Mouse (Mus musculus) heart, embryonic 12.5 days (tissue): ENCODE results near the gene Sit1. TPM values are rescaled to one million over a fixed set of nuclear protein-coding genes. Genes with fewer than 3 reads are reported as not detected.
"Not testable (repeated sequence)": the region's sequence is repeated elsewhere in the genome, so short reads cannot be mapped to it uniquely, and the experiment has no call there.

Source experiments
- ATAC-seq: fragments of 200-750 bp; cut with Nextera tagmentation; 2 replicates; pipeline ENCODE4 v1.8.0; 2017; ENCODE audit warnings: moderate TSS enrichment, moderate library complexity; ENCODE audit not compliant: insufficient number of reproducible peaks, low FRiP score
- H3K27ac ChIP-seq: fragments of 300-500 bp; sonication (generic); 2 replicates; pipeline ENCODE4 v1.5.1; 2016; ENCODE audit warnings: mild to moderate bottlenecking, moderate library complexity; ENCODE audit not compliant: poor library complexity, severe bottlenecking
- H3K27me3 ChIP-seq: fragments of 300-500 bp; sonication (generic); replicated peaks from 2 replicates; pipeline ENCODE4 v1.6.1; 2016; ENCODE audit warnings: mild to moderate bottlenecking, moderate library complexity
- H3K36me3 ChIP-seq: fragments of 300-500 bp; sonication (generic); 2 replicates; pipeline ENCODE4 v1.6.1; 2016; ENCODE audit warnings: mild to moderate bottlenecking, moderate library complexity
- H3K4me1 ChIP-seq: fragments of 300-500 bp; sonication (generic); replicated peaks from 2 replicates; pipeline ENCODE4 v1.6.1; 2016; ENCODE audit warnings: mild to moderate bottlenecking
- H3K4me2 ChIP-seq: fragments of 300-500 bp; sonication (generic); 2 replicates; pipeline ENCODE4 v1.6.1; 2016; ENCODE audit warnings: mild to moderate bottlenecking, moderate library complexity
- H3K4me3 ChIP-seq: fragments of 300-500 bp; sonication (generic); 2 replicates; pipeline ENCODE4 v1.5.1; 2016; ENCODE audit warnings: mild to moderate bottlenecking
- H3K9ac ChIP-seq: fragments of 300-500 bp; sonication (generic); 2 replicates; pipeline ENCODE4 v1.6.1; 2016; ENCODE audit warnings: mild to moderate bottlenecking, moderate library complexity
- H3K9me3 ChIP-seq: fragments of 300-500 bp; sonication (generic); replicated peaks from 2 replicates; pipeline ENCODE4 v1.6.1; 2016; ENCODE audit warnings: mild to moderate bottlenecking, moderate library complexity
- WGBS: fragments of 180-500 bp; shearing (Covaris S2); methylation state at CpG from one replicate; pipeline ENCODE4 v1.1.7; 2016; 5-methylcytosine and 5-hydroxymethylcytosine counted together
- polyA plus RNA-seq: library from polyadenylated mRNA; unstranded; fragments of >200 nt; fragmentation: Nextera tagmentation; extraction: Ambion mirVana; gene quantifications from 2 replicates; pipeline ENCODE4 v1.2.1, GENCODE M21; 2016

Sit1 gene
- polyA plus RNA-seq, 1 experiment from 2014 or later, result not detected

DNA sequence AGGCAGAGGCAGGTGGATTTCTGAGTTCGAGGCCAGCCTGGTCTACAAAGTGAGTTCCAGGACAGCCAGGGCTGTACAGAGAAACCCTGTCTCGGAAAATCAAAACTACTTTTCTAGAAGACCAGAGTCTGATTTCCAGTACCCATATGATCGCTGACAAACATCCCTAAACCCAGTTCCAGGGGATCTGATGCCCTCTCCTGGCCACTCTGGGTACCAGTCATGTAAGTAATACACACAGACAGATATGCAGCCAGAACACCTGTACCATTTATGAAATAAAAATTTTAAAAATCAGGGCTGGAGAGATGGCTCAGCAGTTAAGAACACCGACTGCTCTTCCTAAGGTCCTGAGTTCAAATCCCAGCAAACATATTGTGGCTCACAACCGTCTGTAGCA is 2.1 kb upstream of the Sit1 start:
- not testable (repeated sequence) for ATAC-seq, H3K27ac ChIP-seq, H3K4me1 ChIP-seq, H3K36me3 ChIP-seq, H3K4me3 ChIP-seq, H3K9ac ChIP-seq, H3K9me3 ChIP-seq, H3K27me3 ChIP-seq, H3K4me2 ChIP-seq
- 79% methylated on average over 5 of the region's 5 CpGs for WGBS

DNA sequence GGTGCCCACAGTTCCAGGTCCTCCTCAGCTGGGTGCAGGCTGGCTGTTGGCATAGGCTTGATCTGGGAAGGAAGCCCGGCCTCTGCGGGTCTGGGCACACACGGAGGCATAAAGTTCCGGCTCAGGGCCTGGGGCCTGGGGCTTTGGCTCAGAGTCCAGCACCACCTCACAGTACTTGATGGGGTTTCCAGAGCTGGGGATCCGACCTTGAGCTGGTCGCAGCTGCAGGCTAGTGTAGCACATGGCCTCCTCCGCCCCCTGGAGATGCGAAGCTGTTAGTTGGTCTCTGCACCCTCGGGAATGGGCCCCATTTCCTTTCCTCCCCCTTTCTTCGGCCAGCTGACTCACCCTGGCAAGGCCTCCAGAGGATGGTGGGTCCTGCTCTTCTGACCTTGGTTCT is 943 bp downstream of the Sit1 start:
- Histone ChIP-seq H3K4me1 (no peaks in the 10 kb centered on the region; the same call in 1 of the 2 replicates), H3K27me3 (peaks cover 4% of the 10 kb centered on the region; the same call in 1 of the 2 replicates), H3K36me3 (no peaks in the 10 kb centered on the region), H3K4me2 (no peak overlapping the region), H3K4me3 (no peak overlapping the region), H3K9me3 (no peaks in the 10 kb centered on the region), H3K9ac (no peak overlapping the region), H3K27ac (no peak overlapping the region)
- ATAC-seq, result no peak
- WGBS, result 63% methylated on average over 10 of the region's 10 CpGs

DNA sequence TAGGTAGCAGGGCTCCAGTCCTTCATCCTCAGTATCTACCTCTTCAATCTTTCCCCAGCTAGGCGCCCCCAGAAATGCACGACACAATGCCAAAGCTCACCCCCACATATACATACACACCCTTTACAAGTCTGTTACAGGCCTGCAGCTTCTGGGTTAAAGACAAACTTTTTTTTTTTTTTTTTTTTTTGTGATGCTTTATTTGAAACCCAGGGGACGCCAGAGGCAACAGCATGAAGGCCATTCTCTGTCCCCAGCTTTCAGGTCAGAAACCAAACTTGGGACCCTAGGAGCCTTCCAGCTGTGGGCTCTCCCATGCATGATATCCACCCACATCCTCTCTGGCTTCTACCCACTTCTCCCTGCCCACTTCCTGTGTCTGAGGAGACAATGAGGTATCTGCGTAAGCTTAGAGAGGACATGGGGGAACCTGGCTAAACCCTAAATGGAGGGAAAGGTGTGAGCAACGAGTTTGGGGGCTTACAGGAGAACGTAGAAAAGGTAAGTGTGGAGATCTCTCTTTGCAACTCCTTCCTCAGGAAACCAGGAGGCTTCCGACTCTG is 1.6 kb downstream of the Sit1 start:
- no peak overlapping the region for H3K27ac ChIP-seq
- H3K9ac ChIP-seq, result no peak overlapping the region
- no peak for ATAC-seq
- peaks cover 4% of the 10 kb centered on the region; the same call in 1 of the 2 replicates for H3K27me3 ChIP-seq
- 68% methylated on average over 7 of the region's 7 CpGs for WGBS
- H3K36me3 ChIP-seq, result no peaks in the 10 kb centered on the region
- H3K4me3 ChIP-seq, result no peak overlapping the region
- H3K4me1 ChIP-seq, result no peaks in the 10 kb centered on the region; the same call in 1 of the 2 replicates
- no peaks in the 10 kb centered on the region for H3K9me3 ChIP-seq
- no peak overlapping the region for H3K4me2 ChIP-seq

DNA sequence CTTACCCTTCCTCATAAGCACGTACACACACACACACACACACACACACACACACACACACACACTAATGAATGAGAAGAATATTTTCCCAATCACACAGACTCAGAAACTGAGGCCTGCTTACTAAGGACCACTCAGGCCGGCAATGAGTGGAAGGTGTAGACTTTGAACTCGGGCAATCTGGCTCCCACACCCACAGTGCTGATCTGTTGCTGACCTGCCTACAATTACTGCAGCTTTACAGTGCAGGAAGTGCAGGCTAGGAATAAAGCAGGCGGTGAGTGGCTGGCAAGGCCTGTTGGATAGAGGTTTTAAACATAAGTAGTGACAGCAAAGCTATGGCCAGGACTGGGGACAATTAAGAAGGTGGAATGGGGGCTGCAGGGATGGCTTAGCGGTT is 2.5 kb downstream of the Sit1 start:
- Histone ChIP-seq H3K27me3 (peaks cover 4% of the 10 kb centered on the region; the same call in 1 of the 2 replicates), H3K36me3 (no peaks in the 10 kb centered on the region), H3K9ac (0 out of 2 replicates have a peak overlapping the region, but pooled peaks have one; percentile 14), H3K4me1 (no peaks in the 10 kb centered on the region; the same call in 1 of the 2 replicates), H3K4me3 (no peak overlapping the region), H3K4me2 (no peak overlapping the region), H3K27ac (no peak overlapping the region), H3K9me3 (no peaks in the 10 kb centered on the region)
- no peak for ATAC-seq
- 78% methylated on average over 5 of the region's 5 CpGs for WGBS

DNA sequence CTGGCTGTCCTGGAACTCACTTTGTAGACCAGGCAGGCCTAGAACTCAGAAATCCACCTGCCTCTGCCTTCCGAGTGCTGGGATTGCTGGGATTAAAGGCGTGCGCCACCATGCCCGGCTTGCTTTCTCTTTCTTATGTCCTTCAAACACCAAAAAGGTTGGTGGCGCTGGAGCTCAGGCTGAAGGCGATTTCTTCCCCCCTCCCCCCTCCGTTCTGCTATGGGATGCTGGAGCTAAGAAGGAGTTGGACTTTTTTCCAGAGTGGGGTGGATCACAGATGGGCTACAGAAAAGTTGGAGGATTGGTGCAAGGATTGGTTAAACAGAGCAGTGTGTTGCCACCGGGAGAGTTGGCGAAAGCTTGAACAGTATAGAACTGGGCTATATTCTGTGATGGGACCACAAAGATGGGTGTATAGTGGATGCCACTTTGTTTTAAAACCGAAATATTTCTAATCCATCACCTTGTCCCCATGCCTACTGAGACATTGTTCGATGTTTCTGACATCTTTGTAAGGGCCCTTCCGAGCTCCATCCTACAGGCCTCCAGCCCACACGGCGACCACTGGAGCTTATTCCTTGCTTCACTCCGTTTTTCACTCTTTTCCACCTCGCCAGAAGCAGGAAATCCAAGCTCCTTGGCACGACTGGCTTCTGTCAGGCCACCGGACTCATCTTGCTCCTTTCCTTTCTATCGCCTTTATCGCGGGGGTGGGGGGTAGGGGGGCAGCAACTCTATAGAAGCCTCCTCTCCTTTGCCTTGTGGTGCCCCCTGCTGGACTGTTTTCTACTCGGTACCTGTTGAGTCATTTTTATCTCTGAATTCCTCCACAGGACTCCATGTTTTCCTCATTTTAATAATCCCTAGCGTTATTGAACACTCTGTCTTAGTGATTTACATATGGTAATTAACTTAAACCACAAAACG is 4.4 kb downstream of the Sit1 start:
- no peak overlapping the region for H3K9ac ChIP-seq
- no peaks in the 10 kb centered on the region for H3K36me3 ChIP-seq
- no peaks in the 10 kb centered on the region; the same call in 1 of the 2 replicates for H3K4me1 ChIP-seq
- 44% methylated on average over 24 of the region's 24 CpGs for WGBS
- H3K4me2 ChIP-seq, result peak overlapping the region; percentile 48
- peaks cover 4% of the 10 kb centered on the region; the same call in 1 of the 2 replicates for H3K27me3 ChIP-seq
- no peak for ATAC-seq
- no peaks in the 10 kb centered on the region for H3K9me3 ChIP-seq
- no peak overlapping the region for H3K27ac ChIP-seq
- H3K4me3 ChIP-seq, result peak overlapping the region; percentile 8; the same call in 1 of the 2 replicates

DNA sequence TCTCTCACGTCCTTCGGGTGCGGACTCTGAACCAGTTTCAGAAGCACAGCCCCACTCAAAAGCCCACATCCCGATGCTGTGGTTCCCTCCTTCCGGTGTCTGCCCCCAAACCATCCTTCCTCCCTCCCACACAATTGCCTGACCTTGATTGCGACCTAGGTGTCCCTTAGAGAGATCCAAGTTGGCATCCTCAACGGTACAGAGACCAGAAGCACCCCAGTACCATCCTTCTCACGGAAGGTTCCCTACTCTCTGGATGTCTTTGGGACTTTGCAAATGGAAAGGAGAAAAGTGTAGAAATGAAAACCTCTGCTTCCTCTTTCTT is 5.0 kb downstream of the Sit1 start:
- Histone ChIP-seq H3K4me1 (no peaks in the 10 kb centered on the region; the same call in 1 of the 2 replicates), H3K36me3 (no peaks in the 10 kb centered on the region), H3K4me3 (peak overlapping the region; percentile 25), H3K27ac (no peak overlapping the region), H3K9ac (peak overlapping the region; percentile 40; the same call in 1 of the 2 replicates), H3K4me2 (peak overlapping the region; percentile 56), H3K27me3 (peaks cover 2% of the 10 kb centered on the region; the same call in 1 of the 2 replicates), H3K9me3 (no peaks in the 10 kb centered on the region)
- 0 out of 2 replicates have a peak, but pooled peaks have one; percentile 10 for ATAC-seq
- WGBS, result 46% methylated on average over 8 of the region's 8 CpGs

DNA sequence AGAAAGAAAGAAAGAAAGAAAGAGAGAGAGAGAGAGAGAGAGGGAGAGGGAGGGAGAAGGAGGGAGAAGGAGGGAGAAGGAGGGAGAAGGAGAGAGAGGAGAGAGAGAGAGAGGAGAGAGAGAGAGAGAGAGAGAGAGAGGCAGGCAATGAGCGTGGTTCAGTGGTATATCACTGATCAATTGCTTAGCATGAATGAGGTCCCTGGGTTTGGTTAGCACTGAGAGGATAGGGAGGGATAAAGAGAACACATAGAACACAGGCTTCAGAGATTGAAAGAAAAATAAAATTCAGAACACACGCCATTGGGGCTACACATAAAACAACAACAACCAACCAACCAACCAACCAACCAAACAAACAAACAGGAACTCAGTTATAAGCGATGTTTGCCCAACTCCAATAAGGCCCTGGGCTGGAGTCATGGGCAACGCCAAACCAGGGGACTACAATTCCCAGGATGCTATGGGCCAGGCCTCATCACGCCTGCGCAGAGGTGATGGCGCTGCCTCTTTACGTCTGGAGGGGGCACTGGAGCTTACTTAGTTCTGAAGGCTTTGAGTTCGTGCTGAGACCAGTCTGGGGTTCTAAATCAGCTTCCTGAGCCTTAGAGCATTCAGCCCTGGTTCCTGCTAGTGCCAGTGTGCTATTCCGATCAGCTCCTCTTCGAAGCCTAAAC is 5.5 kb downstream of the Sit1 start:
- Histone ChIP-seq H3K27me3 (no peaks in the 10 kb centered on the region), H3K4me1 (no peaks in the 10 kb centered on the region; the same call in 1 of the 2 replicates), H3K36me3 (no peaks in the 10 kb centered on the region), H3K9ac (peak overlapping the region; percentile 40; the same call in 1 of the 2 replicates), H3K27ac (no peak overlapping the region), H3K9me3 (no peaks in the 10 kb centered on the region), H3K4me2 (peak overlapping the region; percentile 56), H3K4me3 (peak overlapping the region; percentile 25)
- ATAC-seq, result peak; percentile 94
- WGBS, result 15% methylated on average over 11 of the region's 11 CpGs

DNA sequence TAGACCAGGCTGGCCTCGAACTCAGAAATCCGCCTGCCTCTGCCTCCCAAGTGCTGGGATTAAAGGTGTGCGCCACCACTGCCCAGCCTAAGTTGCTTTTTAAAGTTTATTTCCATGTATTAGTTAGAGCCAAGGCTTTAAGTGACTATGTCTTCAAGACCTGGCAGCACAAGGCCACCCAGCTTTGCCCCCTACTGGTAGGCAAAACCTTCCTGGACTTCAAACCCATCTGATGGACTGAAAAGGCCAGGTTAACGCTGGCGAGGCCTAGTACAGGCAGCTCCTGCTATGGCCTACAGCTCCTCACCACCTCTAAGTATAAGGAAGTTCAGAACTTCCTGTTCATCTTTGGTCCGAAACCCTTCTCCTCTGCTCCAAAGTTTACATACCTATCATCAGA is 6.9 kb downstream of the Sit1 start:
- no peaks in the 10 kb centered on the region; the same call in 1 of the 2 replicates for H3K4me1 ChIP-seq
- WGBS, result 82% methylated on average over 6 of the region's 6 CpGs
- no peaks in the 10 kb centered on the region for H3K9me3 ChIP-seq
- no peak for ATAC-seq
- H3K4me3 ChIP-seq, result no peak overlapping the region
- H3K27me3 ChIP-seq, result no peaks in the 10 kb centered on the region
- no peak overlapping the region for H3K9ac ChIP-seq
- no peak overlapping the region for H3K4me2 ChIP-seq
- H3K27ac ChIP-seq, result no peak overlapping the region
- no peaks in the 10 kb centered on the region for H3K36me3 ChIP-seq

DNA sequence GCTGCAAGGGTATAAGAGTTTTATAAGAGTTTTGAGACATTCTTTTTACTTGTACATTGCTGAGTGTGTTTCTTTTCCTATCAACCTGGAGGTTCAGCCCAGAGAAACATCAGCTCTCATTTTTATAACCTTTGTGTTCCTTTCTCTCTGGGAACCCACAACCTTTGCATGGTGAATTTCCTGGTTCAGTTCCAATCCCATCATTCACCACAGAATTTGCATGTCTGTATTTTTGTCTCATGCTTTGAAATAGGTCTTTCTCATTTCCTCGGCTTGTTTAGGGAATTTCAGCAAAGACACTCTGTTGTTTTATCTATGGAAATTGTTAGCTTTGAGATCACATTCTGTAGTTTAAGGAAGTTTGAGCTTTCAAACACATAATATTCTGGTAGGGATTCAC is 9.9 kb downstream of the Sit1 start:
- H3K9ac ChIP-seq, result no peak overlapping the region
- no peaks in the 10 kb centered on the region for H3K9me3 ChIP-seq
- H3K36me3 ChIP-seq, result no peaks in the 10 kb centered on the region
- H3K4me2 ChIP-seq, result no peak overlapping the region
- WGBS, result 70% methylated on average over 1 of the region's 1 CpGs
- H3K27ac ChIP-seq, result no peak overlapping the region
- H3K27me3 ChIP-seq, result no peaks in the 10 kb centered on the region
- ATAC-seq, result no peak
- no peaks in the 10 kb centered on the region; the same call in 1 of the 2 replicates for H3K4me1 ChIP-seq
- no peak overlapping the region for H3K4me3 ChIP-seq

DNA sequence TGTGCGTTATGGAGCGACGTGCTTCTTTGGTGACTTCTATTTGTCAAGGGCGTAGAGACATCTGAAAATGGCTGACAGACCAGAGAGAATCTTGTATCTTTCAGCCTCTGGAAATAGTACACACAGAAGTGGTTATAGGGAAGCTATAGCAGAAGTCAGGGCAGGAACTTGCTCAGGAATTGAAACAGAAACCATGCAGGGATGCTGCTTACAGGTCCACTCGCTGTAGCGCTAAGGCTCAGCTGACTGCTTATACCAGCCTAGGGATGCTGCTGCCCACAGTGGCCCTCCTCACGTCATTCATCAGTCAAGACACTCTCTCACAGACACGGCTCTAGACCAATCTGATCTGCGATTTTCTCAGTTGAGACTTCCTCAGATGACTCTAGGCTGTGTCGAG is 13.2 kb downstream of the Sit1 start:
- Histone ChIP-seq H3K27ac (no peak overlapping the region), H3K9me3 (no peaks in the 10 kb centered on the region), H3K4me3 (no peak overlapping the region), H3K4me2 (no peak overlapping the region), H3K4me1 (no peaks in the 10 kb centered on the region), H3K27me3 (no peaks in the 10 kb centered on the region), H3K36me3 (no peaks in the 10 kb centered on the region), H3K9ac (no peak overlapping the region)
- ATAC-seq, result no peak
- WGBS, result 87% methylated on average over 10 of the region's 10 CpGs

DNA sequence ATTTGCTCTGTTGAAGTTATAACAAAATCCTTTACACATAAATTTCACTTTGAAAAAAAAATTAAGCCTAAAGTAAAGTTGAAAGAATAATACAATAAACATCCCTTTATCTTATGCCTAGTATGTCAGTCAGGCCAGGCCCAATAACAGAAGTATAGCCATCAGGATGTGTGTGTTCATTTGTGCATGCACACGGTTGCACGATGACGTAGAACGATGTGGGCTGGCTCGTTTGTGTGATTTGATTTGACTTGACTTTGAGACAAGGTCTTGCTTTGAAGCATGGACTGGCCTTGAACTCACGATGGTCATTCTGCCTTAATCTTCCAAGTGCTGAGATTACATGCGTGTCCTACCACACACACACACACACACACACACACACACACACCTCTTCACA is 16.7 kb downstream of the Sit1 start:
- 85% methylated on average over 7 of the region's 7 CpGs for WGBS
- no peaks in the 10 kb centered on the region for H3K9me3 ChIP-seq
- H3K9ac ChIP-seq, result no peak overlapping the region
- no peaks in the 10 kb centered on the region for H3K36me3 ChIP-seq
- ATAC-seq, result no peak
- no peaks in the 10 kb centered on the region for H3K27me3 ChIP-seq
- no peak overlapping the region for H3K27ac ChIP-seq
- H3K4me2 ChIP-seq, result no peak overlapping the region
- H3K4me3 ChIP-seq, result no peak overlapping the region
- H3K4me1 ChIP-seq, result no peaks in the 10 kb centered on the region
